Mouse (Mus musculus): ENCODE measurements around the gene Adpgk.

The Adpgk gene

DNA sequence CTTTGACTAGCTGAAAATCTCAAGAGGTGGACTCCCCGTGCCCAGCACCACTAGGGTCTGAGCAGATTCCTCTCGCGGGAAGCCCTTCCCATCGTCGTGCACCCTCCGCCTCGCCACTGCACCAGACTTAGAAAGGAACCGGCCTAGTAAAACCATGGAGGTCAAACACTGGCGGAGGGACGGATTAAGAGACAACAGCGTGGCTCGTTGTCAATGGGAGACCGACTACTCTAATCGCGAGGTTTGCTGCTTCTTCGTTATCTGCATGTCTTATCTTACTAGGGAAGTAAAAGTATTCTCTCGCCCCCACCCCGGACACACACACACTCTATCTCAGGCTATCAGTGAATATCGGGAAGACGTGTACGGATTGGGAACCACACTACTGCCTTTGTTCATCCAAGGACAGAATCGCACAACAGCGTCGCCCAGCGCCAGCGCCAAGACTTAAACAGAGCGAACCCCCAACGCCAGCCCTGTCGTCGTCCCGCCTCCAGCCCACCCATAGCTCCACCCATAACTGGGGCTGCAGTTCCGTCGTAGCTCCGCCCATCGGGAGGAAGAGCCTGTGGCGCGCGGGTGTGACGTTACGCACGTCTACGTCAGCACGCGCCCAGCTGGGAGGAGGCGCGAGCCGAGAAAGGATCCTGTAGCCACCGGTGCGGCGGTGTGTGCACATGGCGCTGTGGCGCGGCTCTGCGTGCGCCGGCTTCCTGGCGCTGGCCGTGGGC lies at the start of gene Adpgk:
Adpgk (plus strand) TSS at position 602 of the 731 bp plus-strand sequence.
- no peak; the same call in 1 of the 2 replicates for TF ChIP-seq GATA4 (IDR thresholded peaks at IDR 0.05; ENCODE audit: insufficient replicate concordance, low read length)

DNA sequence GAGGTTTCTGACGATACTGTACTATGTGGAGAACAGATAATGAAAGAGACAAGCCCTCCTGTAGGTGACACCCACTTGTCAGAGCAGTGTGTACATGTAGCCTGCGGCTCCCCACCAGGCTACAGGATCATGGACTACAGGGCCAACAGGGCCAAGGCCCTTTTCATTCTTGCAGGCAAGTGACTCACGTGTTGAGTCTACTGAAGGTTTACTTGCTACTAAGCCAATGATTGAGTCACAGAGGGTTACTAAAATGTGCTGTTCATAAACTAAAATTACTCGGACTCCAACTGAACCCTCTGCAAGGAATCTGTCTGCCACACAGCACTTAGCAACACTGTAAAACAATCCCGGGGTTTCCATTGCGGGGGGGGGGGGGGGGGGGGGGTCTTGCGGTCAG lies 46.2 kb upstream of the Adpgk start:
- TF ChIP-seq GATA4 (IDR thresholded peaks at IDR 0.05; ENCODE audit: insufficient replicate concordance, low read length) = no peak

DNA sequence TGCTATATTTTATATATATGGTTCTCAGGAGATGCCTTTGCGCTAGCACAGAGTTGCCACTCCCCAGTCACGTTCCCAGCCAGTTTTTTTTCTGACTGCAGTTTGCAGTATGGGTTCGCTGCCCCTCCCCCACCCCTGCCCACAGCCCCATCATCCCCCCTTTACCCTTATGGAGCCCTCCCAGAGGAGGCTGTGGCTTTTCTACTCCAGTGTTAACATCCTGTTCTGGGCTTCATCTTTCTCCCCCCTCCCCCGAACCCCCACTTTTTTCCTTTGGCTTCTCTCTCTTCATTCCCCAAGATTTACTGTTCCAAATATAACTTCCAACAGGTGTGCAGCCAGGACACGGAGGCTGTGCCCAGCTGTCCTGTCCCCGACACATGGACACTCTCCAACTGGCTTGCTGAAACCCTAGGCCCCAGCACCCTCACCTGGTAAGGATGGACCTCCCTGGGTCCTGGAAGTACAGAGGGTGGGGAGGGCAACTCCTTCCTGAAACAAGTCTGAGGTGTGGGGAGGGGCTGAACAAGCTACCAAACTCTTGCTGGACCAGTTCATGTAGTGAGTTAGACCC lies 44.8 kb upstream of the Adpgk start:
- TF ChIP-seq GATA4 (IDR thresholded peaks at IDR 0.05; ENCODE audit: insufficient replicate concordance, low read length) = no peak

DNA sequence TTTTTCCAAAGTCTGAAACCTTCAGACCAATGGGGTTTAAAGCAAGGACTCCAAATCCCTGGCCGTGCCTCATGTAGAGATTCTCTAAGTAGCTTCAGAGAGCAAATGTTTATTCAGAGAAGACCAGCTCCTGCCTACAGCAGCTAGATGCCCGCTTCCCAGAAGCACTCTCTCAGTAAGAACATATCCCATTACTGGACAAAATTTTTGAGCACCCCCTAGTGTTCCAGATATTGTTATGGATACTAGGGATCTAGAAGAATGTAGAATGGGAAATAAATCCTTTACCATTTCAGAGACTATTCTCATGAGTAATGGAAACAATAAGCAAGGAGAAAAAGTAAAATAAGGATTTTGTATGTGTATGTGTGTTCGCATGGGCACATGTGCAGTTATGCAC lies 42.0 kb upstream of the Adpgk start:
- no peak for TF ChIP-seq GATA4 (IDR thresholded peaks at IDR 0.05; ENCODE audit: insufficient replicate concordance, low read length)

DNA sequence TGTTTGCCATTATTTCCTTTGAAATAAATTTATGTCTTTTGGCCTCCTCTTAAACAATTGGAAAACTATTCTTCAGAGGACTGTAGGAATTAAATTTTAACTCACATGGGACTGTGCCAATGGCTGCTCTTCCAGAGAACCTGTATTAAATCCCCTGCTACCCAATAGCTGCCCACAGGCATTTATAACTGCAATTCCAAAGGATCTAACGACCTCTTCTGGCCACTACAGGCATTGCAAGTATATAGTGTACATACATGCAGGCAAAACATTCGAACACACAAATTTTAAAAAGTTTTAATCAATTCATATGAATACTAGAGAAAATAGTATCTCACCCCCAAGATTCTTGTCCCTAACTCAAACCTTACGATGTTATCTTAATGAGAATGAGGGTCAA lies 41.1 kb upstream of the Adpgk start:
- no peak for TF ChIP-seq GATA4 (IDR thresholded peaks at IDR 0.05; ENCODE audit: insufficient replicate concordance, low read length)

DNA sequence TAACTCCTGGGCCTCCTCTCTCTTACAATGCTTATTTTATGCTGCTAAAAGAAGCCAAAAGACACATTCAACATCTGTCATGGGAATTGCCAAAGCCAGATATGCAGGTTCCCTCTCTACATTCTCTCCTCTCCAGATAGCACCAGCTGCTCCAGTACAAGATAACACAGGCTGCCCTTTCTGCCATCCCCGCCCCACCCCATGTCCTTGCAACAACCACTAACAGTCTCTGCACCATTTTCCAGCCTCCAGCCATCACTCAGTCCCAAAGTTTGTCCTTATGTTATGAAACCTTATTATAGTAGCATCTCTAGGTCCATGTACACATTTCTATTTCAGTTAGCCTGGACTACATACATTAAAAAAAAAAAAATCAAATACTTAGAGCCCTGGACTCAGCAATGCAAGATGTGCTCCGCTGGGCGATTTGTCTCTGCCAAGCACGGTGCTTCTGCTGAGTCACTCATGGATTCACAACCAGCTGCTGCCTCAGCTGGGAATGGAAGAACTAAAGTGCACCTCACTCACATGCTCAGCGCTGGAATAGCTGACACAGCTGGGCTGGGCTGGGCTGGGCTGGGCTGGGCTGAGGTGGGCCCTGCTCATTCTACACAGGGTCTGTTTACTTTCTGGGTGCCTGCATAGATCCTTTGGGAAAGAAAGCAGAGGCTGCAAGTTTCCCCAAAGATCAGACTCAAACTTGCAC lies 36.5 kb upstream of the Adpgk start:
- TF ChIP-seq GATA4 (IDR thresholded peaks at IDR 0.05; ENCODE audit: insufficient replicate concordance, low read length) = no peak

DNA sequence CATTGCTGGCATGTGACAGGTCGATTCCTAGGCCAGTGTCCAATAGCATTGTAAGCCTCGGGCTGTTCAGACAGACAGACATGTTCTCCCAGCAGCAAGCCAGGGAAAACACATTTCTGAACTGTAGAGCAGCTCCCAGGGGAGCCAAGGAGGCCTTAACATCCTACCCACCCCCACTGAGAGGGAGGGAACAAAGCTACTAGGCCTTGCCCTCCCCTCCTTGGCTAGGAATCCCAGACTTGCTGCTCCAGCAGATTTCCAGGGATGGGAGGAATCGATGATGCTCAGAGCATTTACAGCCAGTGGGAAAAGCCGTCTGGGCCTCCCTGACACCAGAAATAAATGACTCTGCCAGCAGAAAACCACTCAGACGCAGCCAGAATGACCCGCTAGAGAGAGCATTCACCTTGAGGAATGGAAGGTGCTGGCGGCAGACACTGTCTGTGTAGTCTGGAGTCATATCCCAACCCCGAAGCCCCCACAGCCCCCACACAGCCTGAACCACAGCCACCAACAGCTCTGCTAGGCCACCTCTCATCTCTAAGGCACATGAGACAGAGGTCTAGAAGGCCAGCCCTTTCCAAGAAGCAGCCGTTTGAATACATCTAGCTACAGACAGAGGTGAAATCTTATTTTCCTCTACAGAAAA lies 31.4 kb upstream of the Adpgk start:
- TF ChIP-seq GATA4 (IDR thresholded peaks at IDR 0.05; ENCODE audit: insufficient replicate concordance, low read length) = no peak

DNA sequence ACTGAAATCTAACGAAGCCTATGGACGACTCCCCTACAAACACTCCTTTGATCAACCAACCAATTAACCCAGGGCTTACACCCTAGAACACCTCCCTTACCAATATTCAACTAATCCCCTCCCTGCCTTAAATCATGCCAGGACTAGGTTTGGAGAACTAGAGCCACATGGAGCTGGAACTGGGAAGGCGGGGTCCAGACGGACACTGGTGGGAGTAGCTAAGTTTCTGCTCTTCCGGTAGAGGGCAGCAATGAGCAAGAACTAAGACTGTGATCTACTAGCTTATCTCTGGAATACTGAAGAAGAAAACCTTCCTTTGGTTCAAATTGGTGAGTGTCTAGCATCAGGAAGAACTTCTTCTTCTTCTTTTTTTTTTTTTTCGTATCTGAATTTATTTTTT lies 25.0 kb upstream of the Adpgk start:
- TF ChIP-seq GATA4 (IDR thresholded peaks at IDR 0.05; ENCODE audit: insufficient replicate concordance, low read length) = no peak

DNA sequence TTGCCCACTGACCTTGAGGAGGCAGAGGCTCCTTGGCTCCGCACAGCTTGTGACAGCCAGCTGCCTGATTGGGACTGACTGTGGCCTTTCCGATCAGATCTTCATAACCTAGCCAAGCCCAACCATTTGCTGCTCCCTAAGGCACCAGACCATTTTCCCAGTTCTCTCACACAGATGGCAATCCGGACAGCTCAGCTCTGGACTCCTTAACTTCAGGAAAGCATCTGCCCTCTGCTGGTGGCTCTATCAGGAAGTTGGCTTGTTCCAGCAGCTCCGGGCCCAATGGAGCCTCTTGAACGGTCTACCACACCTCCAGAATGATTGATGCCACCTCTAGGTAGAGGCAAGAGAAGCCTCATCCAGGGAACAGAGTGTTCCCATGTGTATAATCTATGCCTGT lies 21.6 kb upstream of the Adpgk start:
- TF ChIP-seq GATA4 (IDR thresholded peaks at IDR 0.05; ENCODE audit: insufficient replicate concordance, low read length) = no peak

DNA sequence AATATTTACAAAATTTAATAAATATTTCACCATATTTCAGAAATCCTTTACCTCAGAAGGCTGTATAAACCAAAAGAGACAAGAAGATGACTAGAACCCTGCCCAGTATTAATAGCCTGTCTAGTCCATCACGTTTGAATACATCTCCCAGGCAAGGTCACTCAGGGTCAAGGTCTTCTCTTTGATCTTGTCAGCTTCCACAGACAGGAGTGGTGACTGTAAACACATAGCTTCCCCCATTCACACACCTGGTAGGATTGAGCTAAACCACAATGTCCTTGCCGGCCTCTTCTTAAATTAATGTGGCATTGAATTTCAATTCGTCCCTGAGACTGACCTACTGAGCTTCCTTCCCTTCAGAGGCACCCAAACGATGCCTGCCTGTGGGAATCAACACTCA lies 20.3 kb upstream of the Adpgk start:
- TF ChIP-seq GATA4 (IDR thresholded peaks at IDR 0.05; ENCODE audit: insufficient replicate concordance, low read length) = no peak

DNA sequence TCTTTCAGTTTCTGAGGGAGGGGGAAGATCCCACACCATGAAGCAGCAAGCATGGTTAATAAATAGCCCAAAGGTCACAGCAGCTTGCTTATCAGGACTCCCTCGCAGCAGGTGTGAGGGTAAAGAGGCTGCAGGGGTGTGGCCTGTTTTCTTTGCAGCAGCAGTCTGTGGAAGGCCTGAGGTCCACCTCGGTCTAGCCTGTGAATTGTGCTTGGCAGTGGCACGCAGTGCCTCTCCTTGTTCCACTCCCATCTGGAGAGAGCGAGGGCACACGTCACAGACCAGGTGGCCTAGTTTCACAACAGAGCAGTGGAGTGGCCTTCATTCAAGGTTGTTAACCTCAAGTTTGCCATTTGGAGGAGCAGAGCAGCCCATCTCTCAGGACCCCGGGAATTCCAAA lies 19.6 kb upstream of the Adpgk start:
- TF ChIP-seq GATA4 (IDR thresholded peaks at IDR 0.05; ENCODE audit: insufficient replicate concordance, low read length) = no peak

DNA sequence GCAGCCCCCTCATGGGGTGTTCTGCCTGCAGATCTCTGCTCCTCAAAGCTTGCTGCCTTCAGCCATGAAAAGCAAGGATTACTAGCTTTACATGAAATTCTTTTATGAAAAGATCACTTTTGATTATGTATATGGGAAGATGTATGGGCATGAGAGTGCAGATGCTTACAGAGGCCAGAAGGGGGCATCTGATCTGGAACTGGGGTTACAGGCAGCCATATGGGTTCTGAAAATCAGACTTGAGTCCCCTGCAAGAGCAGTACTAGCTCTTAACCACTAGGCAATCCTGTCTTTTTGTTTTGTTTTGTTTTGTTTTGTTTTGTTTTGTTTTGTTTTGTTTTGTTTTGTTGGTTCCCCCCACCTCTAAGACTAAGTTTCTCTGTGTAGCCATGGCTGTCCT lies 18.2 kb upstream of the Adpgk start:
- TF ChIP-seq GATA4 (IDR thresholded peaks at IDR 0.05; ENCODE audit: insufficient replicate concordance, low read length) = no peak

DNA sequence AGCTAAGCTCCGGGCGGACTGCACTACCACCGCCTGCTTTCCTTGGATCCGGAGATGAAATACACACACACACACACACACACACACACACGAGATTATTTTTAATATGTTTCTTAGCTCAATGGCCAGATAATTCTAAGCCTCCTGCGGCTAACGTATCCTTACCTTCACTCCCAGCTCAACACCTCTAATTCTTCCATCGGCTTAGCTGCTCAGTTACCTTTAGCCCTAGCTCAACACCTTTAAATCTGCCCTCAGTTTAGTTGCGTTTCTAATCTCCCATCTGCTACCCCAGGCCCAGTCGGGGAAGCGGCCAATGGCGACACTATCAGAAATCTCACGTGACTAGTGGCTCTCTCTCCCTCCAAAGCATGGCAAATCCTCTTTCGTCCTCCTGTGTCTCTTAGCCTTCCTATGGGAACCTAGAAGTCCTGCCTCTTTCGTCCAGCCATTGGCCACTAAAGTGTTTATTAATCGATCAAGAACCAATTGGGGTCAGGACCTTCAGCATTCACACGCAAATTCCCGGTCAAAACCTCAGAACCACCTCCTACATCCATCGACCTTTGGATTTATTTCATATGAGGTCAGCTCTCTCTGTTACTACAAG lies 16.4 kb upstream of the Adpgk start:
- TF ChIP-seq GATA4 (IDR thresholded peaks at IDR 0.05; ENCODE audit: insufficient replicate concordance, low read length) = no peak

DNA sequence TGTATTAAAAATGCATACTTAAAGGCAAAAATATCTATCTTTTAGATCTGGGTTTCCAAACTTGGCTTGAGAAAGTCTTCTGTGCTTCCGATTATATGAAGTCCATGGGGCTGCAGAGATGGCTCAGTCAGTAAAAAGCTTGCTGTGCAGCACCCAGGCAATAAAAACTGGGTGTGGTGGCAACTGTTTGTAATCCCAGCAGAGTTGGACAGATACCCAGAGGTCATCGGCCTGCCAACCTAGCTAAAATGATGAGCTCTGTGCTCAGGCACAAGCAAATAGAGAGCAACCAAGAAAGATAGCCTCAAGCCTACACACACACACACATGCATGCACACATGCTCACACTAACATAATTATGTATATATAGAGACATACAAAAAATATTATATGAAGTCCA lies 13.2 kb upstream of the Adpgk start:
- TF ChIP-seq GATA4 (IDR thresholded peaks at IDR 0.05; ENCODE audit: insufficient replicate concordance, low read length) = no peak

DNA sequence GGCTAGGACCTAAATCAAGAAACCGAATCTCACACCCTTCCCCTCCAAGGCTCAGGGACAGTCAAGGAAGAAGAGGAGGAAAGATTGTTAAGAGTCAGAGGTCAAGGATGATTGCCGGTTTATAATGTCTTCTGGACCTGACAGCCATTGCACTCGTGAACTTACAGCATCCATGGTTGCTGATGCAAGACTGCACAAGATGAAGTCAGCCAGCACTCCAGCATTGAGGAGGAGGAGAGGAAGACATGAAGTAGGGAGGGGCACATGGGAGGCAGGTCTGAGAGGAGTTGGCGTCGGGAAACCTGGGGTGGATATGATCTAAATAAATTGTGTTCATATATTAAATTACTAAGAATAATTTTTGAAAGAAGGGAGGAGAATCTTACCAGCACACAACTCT lies 12.7 kb upstream of the Adpgk start:
- no peak for TF ChIP-seq GATA4 (IDR thresholded peaks at IDR 0.05; ENCODE audit: insufficient replicate concordance, low read length)

Data from liver, adult (tissue).